Mouse (Mus musculus) sigmoid colon, adult 10 weeks (tissue): ENCODE measurements around the gene Gzmd. TPM values are rescaled to one million over a fixed set of nuclear protein-coding genes. Genes with fewer than 3 reads are reported as not detected.

Source experiments
- polyA plus RNA-seq: library from polyadenylated mRNA; stranded (reverse); fragments of 350-450 nt; fragmentation: Illumina TruSeq; extraction: RNeasy Lipid Tissue Mini Kit (QIAGEN cat#74804); gene quantifications from one replicate; pipeline ENCODE4 v1.2.3, GENCODE M21; 2014; ENCODE audit warnings: low read depth, low replicate concordance

Gene Gzmd
- polyA plus RNA-seq, result not detected

GRCm38 (mm10) chr14:56132508-56132907, at the start of gene Gzmd:
Gzmd (minus strand) TSS chr14:56132608.

DNA sequence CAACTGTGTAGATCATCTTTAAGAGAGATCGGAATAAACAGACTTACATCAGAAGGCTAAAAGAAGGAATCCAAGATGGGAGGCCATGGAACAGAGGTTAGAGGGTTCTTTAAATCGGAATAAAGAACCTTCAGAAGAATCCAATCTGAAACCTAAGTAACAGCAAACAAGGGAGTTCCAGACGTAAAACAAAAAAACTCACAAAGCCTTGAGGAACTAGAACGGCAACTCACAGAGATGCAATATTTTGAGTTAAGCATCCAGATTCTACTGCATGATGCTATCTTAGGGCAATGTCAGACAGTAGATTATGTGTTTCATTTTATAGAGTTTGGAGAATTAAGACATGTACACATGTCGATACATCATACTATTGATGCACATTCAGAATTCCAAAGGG, 42.1 kb upstream of the Gzmd start, which contains the start of gene Gzmn:
Gzmn (minus strand) TSS at position 101 of the 400 bp plus-strand sequence.

DNA sequence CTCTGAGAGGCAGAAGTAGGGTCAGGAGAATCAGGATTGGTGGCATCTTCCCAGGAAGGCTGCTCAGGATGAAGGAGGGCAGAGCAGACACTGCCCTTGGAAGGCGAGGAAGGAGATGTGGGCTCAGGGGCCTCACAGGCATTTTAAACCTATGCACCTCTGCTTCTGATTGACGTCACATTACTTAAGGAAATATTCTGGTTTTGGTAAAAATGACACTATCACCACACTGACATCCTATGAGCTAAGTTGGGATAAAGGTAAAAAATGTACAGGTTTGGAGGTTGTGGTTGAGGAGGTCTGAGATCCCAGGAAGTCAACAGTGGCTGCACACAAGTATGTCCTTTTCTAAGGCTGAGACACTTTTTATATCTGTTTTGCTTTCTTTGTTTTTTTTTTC, 27.1 kb upstream of the Gzmd start, which contains the start of gene Gzmg:
Gzmg (minus strand) TSS at position 101 of the 400 bp plus-strand sequence.

DNA sequence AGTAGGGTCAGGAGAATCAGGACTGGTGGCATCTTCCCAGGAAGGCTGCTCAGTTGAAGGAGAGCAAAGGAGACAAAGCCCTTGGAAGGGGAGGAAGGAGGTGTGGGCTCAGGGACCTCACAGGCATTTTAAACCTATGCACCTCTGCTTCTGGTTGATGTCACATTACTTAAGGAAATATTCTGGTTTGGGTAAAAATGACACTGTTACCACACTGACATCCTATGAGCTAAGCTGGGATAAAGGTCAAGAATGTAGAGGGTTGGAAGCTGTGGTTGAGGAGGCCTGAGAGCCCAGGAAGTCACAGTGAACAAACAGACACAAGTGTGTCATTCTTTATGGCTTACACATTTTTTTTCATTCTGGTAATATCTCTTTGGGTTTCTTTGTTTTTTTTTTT, 11.9 kb downstream of the Gzmd start, which contains the start of gene Gzme:
Gzme (minus strand) TSS at position 101 of the 400 bp plus-strand sequence.

GRCm38 (mm10) chr14:56102386-56102785, 30.0 kb downstream of the Gzmd start, which contains the start of gene Ctsg:
Ctsg (minus strand) TSS chr14:56102574.

DNA sequence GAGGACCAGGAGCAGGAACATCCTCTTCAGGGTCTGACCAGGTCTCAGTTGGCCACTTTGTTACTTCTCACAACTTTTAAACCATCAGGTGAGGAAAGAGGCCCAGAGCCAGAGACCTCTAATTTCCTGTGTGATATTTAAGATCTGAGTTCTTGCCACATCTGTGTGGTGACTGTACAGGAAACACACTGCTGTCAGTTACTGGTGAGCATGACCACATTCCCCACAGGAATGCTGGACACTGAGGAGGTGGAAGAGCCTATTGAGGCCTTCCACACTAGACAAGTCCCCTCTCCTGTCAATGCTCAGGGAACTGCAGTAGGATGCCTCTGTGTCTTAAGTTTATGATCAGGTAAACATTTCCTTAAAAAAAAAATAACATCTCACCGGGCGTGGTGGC, 47.2 kb downstream of the Gzmd start, which contains the start of gene Mcpt8:
Mcpt8 (minus strand) TSS at position 107 of the 400 bp plus-strand sequence.

Other genes starting within 250 kb of the Gzmd start
- 2.5 TPM for gene Cbln3, start 248.2 kb downstream of the Gzmd start, polyA plus RNA-seq
- gene Khnyn, start 247.7 kb downstream of the Gzmd start, polyA plus RNA-seq, result 85.5 TPM
- 8.1 TPM for gene Sdr39u1, start 232.3 kb downstream of the Gzmd start, polyA plus RNA-seq
- 1.5 TPM for gene Cma1, start 187.9 kb downstream of the Gzmd start, polyA plus RNA-seq
- not detected for gene Cma2, start 181.6 kb downstream of the Gzmd start, polyA plus RNA-seq
- gene Mcpt1, start 114.6 kb downstream of the Gzmd start, polyA plus RNA-seq, result 2.3 TPM
- gene Mcpt9, start 102.1 kb downstream of the Gzmd start, polyA plus RNA-seq, result not detected
- 1.5 TPM for gene Mcpt2, start 90.6 kb downstream of the Gzmd start, polyA plus RNA-seq
- 1.4 TPM for gene Mcpt4, start 70.3 kb downstream of the Gzmd start, polyA plus RNA-seq
- gene Mcpt8, start 47.3 kb downstream of the Gzmd start, polyA plus RNA-seq, result not detected
- not detected for gene Ctsg, start 30.0 kb downstream of the Gzmd start, polyA plus RNA-seq
- gene Gzme, start 12.0 kb downstream of the Gzmd start, polyA plus RNA-seq, result not detected
- not detected for gene Gzmg, start 27.0 kb upstream of the Gzmd start, polyA plus RNA-seq
- not detected for gene Gzmn, start 42.0 kb upstream of the Gzmd start, polyA plus RNA-seq
- gene Gzmf, start 78.8 kb upstream of the Gzmd start, polyA plus RNA-seq, result not detected
- gene Gzmc, start 102.0 kb upstream of the Gzmd start, polyA plus RNA-seq, result not detected
- 0.50 TPM for gene Gzmb, start 129.7 kb upstream of the Gzmd start, polyA plus RNA-seq
- 129 TPM for gene Atp12a, start 232.5 kb upstream of the Gzmd start, polyA plus RNA-seq